Mouse (Mus musculus) liver, embryonic 13.5 days (tissue): ENCODE results near the gene Coro1c. TPM values are rescaled to one million over a fixed set of nuclear protein-coding genes. Genes with fewer than 3 reads are reported as not detected.

Source experiments
- ATAC-seq: fragments of 200-750 bp; cut with Nextera tagmentation; 2 replicates; pipeline ENCODE4 v1.8.0; 2017; ENCODE audit warnings: low read depth, mild to moderate bottlenecking, moderate number of reproducible peaks, moderate library complexity
- DNase-seq: peaks from one replicate; pipeline ENCODE4 v3.0.0; 2022
- H3K27ac ChIP-seq: fragments of 300-500 bp; sonication (generic); 2 replicates; pipeline ENCODE4 v1.5.1; 2015; ENCODE audit warnings: moderate library complexity, mild to moderate bottlenecking, inconsistent platforms
- H3K27me3 ChIP-seq: fragments of 300-500 bp; sonication (generic); 2 replicates; pipeline ENCODE4 v1.6.1; 2015; ENCODE audit warnings: mild to moderate bottlenecking, inconsistent platforms
- H3K36me3 ChIP-seq: fragments of 300-500 bp; sonication (generic); 2 replicates; pipeline ENCODE4 v1.6.1; 2015; ENCODE audit warnings: mild to moderate bottlenecking, inconsistent platforms
- H3K4me1 ChIP-seq: fragments of 300-500 bp; sonication (generic); replicated peaks from 2 replicates; pipeline ENCODE4 v1.6.1; 2015; ENCODE audit warnings: inconsistent platforms
- H3K4me2 ChIP-seq: fragments of 300-500 bp; sonication (generic); 2 replicates; pipeline ENCODE4 v1.6.1; 2015; ENCODE audit warnings: inconsistent platforms, mild to moderate bottlenecking, moderate library complexity
- H3K4me3 ChIP-seq: fragments of 300-500 bp; sonication (generic); replicated peaks from 2 replicates; pipeline ENCODE4 v1.5.1; 2015; ENCODE audit warnings: mild to moderate bottlenecking, inconsistent platforms
- H3K9ac ChIP-seq: fragments of 300-500 bp; sonication (generic); 2 replicates; pipeline ENCODE4 v1.6.1; 2015; ENCODE audit warnings: mild to moderate bottlenecking, inconsistent platforms
- H3K9me3 ChIP-seq: fragments of 300-500 bp; sonication (generic); replicated peaks from 2 replicates; pipeline ENCODE4 v1.6.1; 2016; ENCODE audit warnings: inconsistent platforms
- WGBS: fragments of 180-500 bp; shearing (Covaris S2); methylation state at CpG from one replicate; pipeline ENCODE4 v1.1.7; 2015; ENCODE audit not compliant: insufficient replicate concordance; 5-methylcytosine and 5-hydroxymethylcytosine counted together
- polyA plus RNA-seq: library from polyadenylated mRNA; unstranded; fragments of >200 nt; fragmentation: Nextera tagmentation; extraction: Ambion mirVana; gene quantifications from 2 replicates; pipeline ENCODE4 v1.2.1, GENCODE M21; 2015

Gene Coro1c
- polyA plus RNA-seq, 1 experiment from 2014 or later, result 48.0 TPM

DNA sequence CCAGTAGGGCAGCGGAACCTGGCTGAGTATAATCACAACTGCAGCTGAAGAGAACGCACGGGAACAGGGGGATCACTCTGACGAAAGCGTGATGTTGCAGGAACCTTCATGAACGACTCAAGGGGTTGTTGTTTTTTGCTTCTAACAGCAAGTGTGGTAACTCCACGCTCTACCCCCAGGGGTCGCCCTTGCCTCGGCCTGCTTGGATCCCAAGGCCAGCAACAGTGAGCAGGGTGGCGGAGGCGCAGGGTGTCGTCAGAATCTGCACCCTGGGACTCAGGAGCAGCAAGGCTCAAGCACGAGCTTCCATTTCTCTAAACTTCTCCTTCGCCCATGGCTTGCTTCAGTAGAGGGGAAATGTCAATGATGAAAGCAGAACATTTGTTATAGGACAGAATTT, 54.1 kb downstream of the Coro1c start:
- no peak overlapping the region for H3K27ac ChIP-seq
- H3K4me1 ChIP-seq, result peaks cover 45% of the 10 kb centered on the region

DNA sequence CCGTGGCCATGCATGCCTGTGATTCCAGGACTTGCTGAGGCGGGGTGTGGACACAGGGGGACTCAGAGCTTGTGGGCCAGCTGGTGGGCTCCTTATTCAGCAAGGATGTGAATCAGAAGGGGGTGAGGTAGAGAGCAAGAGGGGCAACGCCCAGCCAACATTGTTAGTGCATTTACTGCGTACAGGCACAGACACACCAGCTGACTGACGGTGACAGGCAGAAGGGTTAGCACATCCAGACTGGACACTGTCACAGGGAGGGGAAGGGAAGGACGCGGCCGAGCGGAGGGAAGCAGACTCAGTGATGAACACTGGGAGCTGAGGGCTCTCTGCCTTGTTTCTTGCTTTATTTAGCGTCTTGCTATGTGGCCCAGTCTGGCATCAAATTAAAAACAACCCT, 55.0 kb downstream of the Coro1c start:
- H3K27me3 ChIP-seq, result no peaks in the 10 kb centered on the region
- H3K27ac ChIP-seq, result no peak overlapping the region
- peaks cover 48% of the 10 kb centered on the region for H3K36me3 ChIP-seq
- no peak for DNase-seq
- no peak overlapping the region for H3K9ac ChIP-seq
- ATAC-seq, result no peak
- H3K4me1 ChIP-seq, result peaks cover 35% of the 10 kb centered on the region
- H3K4me3 ChIP-seq, result no peak overlapping the region
- no peaks in the 10 kb centered on the region for H3K9me3 ChIP-seq
- WGBS, result 85% methylated on average over 10 of the region's 10 CpGs
- no peak overlapping the region for H3K4me2 ChIP-seq

More for the DNA sequence above, 54.1 kb downstream of the Coro1c start:
- Histone ChIP-seq H3K4me2 (no peak overlapping the region), H3K36me3 (peaks cover 38% of the 10 kb centered on the region), H3K9ac (no peak overlapping the region), H3K4me3 (no peak overlapping the region), H3K27me3 (no peaks in the 10 kb centered on the region), H3K9me3 (no peaks in the 10 kb centered on the region)
- DNase-seq (peak; percentile 70), ATAC-seq (no peak)
- WGBS, result 31% methylated on average over 14 of the region's 14 CpGs

DNA sequence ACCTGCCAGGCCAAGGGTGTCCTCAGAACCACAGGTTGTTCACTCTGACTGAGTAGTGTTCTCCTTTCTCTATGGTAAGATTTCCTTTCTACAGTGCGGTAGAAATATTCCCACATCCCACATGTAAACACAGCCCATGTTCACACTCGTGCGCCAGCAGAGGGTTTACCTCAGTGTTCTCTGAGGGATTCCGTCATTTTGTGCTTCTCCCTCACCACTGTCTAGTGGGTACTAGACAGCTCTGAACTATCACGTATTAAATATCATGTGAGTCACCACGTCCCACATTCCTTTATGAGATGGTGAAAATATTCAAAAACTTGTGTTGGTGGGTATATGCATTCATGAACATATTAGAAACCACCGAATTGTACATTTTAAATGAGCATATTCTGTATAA, 56.1 kb downstream of the Coro1c start:
- WGBS, result 81% methylated on average over 7 of the region's 7 CpGs
- Histone ChIP-seq H3K4me2 (no peak overlapping the region), H3K27ac (no peak overlapping the region), H3K27me3 (no peaks in the 10 kb centered on the region), H3K9me3 (no peaks in the 10 kb centered on the region), H3K4me3 (no peak overlapping the region), H3K36me3 (peaks cover 56% of the 10 kb centered on the region), H3K4me1 (peaks cover 31% of the 10 kb centered on the region), H3K9ac (no peak overlapping the region)
- ATAC-seq (no peak), DNase-seq (no peak)

DNA sequence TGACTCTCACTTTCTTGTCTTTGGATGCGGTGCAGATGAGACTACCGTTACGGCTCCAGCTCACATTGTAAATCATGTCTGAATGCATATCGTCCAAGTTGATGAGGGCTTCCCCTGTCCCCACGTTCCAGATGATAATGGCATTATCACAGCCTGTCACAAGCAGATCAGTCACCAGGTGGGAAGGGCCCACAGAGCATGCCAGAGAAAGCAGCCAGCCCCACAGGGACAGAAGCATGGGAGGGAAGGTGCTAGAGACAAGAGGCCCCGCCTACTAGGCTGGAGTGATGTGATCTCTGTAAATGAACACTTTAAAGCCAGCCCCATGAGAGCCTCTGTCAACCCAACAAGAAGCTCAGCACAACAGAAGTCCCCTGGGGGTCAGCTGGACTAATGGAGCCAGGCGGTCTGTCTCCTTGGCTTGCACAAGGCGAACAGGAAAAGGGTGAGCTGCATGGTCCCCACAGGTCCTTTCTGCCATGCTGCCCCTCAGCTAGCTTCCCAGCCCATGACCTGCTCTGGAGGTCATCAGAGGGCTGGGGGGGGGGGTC, 57.8 kb downstream of the Coro1c start:
- DNase-seq (no peak), ATAC-seq (peak; percentile 37)
- Histone ChIP-seq H3K27me3 (no peaks in the 10 kb centered on the region), H3K4me1 (peaks cover 43% of the 10 kb centered on the region), H3K27ac (no peak overlapping the region), H3K4me2 (no peak overlapping the region), H3K9ac (no peak overlapping the region), H3K36me3 (peaks cover 70% of the 10 kb centered on the region), H3K9me3 (no peaks in the 10 kb centered on the region), H3K4me3 (no peak overlapping the region)
- 50% methylated on average over 8 of the region's 8 CpGs for WGBS

DNA sequence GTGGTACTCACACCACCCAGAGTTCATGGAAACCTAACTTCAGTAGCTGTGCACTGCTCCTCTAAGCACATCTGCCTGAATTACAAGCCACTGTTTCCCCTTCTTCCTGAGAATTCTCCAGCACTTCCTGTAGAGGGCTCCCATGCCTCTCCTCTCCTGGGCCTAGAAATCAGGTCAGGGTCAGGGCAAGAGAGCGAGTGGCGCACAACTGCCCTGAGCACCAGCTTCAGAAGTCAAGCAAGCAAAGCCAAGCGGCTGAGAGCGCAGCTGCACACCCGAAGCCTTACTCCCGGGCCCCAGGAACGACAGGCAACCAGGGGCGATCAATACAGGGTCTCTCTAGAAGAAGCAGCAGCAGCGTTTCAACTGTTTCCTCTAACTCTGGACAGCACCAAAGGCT, 60.9 kb downstream of the Coro1c start:
- Histone ChIP-seq H3K4me1 (peaks cover 40% of the 10 kb centered on the region), H3K4me3 (no peak overlapping the region), H3K4me2 (no peak overlapping the region), H3K9ac (peak overlapping the region; percentile 10; the same call in 1 of the 2 replicates), H3K27ac (peak overlapping the region; percentile 82), H3K36me3 (peaks cover 91% of the 10 kb centered on the region), H3K9me3 (no peaks in the 10 kb centered on the region), H3K27me3 (no peaks in the 10 kb centered on the region)
- WGBS, result 83% methylated on average over 9 of the region's 9 CpGs
- ATAC-seq (no peak), DNase-seq (no peak)

DNA sequence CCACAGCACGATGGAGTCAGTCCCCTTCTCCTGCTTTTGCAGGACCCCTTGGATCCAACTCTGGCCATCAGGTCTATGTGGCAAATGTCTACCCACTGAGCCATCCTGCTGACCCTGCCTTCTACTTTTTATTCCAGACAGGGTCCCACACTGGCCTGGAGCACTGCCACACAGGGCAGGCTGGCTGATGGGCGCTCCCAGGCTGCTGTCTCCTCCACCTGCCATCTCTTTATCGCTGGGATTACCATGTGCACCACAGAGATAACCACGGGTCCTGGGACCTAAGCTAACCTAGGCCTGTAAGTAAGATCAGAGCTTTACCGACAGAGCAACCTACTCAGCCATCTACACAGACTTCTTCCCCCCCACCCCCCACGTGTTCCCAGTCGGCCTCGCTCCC, 61.9 kb downstream of the Coro1c start:
- Histone ChIP-seq H3K27me3 (no peaks in the 10 kb centered on the region), H3K4me1 (peaks cover 49% of the 10 kb centered on the region), H3K4me2 (peak overlapping the region; percentile 52), H3K36me3 (peaks cover 91% of the 10 kb centered on the region), H3K9ac (peak overlapping the region; percentile 47), H3K27ac (peak overlapping the region; percentile 82), H3K9me3 (no peaks in the 10 kb centered on the region), H3K4me3 (peak overlapping the region; percentile 7; the same call in 1 of the 2 replicates)
- ATAC-seq, result peak; percentile 98
- WGBS, result 35% methylated on average over 8 of the region's 8 CpGs
- peak; percentile 80 for DNase-seq

DNA sequence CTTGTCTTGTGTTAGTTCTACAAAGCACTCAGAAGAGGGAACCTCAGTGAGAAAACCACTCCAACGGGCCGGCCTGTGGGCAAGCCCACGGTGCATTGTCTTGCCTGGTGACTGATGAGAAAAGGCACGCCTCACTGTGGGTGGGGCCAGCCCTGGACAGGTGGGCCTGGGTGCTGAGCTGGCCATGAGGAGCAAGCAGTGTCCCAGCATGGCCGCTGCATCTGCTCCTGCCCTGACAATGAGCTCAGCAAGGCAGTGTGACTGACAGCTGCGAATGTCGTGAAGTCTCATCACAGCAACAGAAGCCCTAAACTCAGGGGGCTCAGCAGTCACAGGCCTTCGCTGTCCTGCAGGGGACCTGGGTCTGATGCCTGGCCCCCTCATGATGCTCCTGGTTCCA, 62.9 kb downstream of the Coro1c start:
- H3K4me2 ChIP-seq, result no peak overlapping the region
- H3K9ac ChIP-seq, result no peak overlapping the region
- no peaks in the 10 kb centered on the region for H3K9me3 ChIP-seq
- H3K36me3 ChIP-seq, result peaks cover 86% of the 10 kb centered on the region
- 77% methylated on average over 8 of the region's 8 CpGs for WGBS
- no peaks in the 10 kb centered on the region for H3K27me3 ChIP-seq
- ATAC-seq (no peak), DNase-seq (no peak)
- H3K4me1 ChIP-seq, result peaks cover 44% of the 10 kb centered on the region
- peak overlapping the region; percentile 82 for H3K27ac ChIP-seq
- H3K4me3 ChIP-seq, result no peak overlapping the region

DNA sequence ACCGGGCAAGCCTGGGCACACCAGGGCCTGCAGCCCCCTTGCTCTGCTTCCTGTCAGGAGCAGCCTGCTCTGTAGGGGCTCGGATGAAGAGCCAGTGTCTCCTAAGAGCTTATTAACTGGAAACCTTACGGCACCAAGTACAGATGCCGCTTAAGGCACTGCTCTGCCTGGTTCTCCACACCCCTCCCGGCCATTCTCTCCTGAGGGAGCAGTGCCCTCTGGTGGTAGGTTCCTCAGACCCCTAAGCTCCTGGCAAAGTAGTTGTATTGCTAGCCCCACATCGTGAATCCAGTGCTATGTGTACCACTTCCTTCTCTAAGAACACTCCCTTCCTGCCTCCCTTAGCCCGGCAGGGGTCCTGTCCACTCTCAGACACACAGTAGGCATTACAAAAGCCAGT, 63.8 kb downstream of the Coro1c start:
- H3K4me3 ChIP-seq, result no peak overlapping the region
- peaks cover 77% of the 10 kb centered on the region for H3K36me3 ChIP-seq
- DNase-seq, result peak; percentile 42
- no peaks in the 10 kb centered on the region for H3K27me3 ChIP-seq
- no peak for ATAC-seq
- H3K27ac ChIP-seq, result 0 out of 2 replicates have a peak overlapping the region, but pooled peaks have one; percentile 19
- H3K4me1 ChIP-seq, result peaks cover 38% of the 10 kb centered on the region
- 56% methylated on average over 7 of the region's 7 CpGs for WGBS
- no peaks in the 10 kb centered on the region for H3K9me3 ChIP-seq
- no peak overlapping the region for H3K4me2 ChIP-seq
- no peak overlapping the region for H3K9ac ChIP-seq

DNA sequence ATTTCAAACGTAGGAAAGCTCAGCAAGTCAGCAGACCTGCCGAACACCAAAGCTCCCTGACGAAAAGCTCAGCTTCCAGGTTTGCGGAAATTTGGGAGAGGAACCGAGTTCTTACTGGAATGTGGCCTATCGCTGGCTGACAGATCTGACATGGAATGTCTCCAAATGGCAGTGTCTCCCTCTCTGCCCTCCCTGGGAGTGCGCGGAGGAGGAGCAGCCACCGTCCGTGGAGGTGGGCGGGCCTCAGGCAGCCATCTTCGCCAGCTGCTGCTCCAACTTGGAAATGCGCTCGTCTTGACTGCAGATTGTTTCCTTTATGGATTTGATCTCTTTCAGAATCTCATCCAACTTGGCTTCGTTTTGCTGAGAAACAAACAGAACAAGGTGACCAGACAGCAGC, 64.5 kb downstream of the Coro1c start:
- H3K36me3 ChIP-seq, result peaks cover 71% of the 10 kb centered on the region
- H3K9me3 ChIP-seq, result no peaks in the 10 kb centered on the region
- H3K4me1 ChIP-seq, result peaks cover 38% of the 10 kb centered on the region
- no peak overlapping the region for H3K9ac ChIP-seq
- no peak overlapping the region for H3K27ac ChIP-seq
- ATAC-seq, result no peak
- no peak overlapping the region for H3K4me2 ChIP-seq
- WGBS, result 82% methylated on average over 15 of the region's 15 CpGs
- no peaks in the 10 kb centered on the region for H3K27me3 ChIP-seq
- DNase-seq, result no peak
- no peak overlapping the region for H3K4me3 ChIP-seq

DNA sequence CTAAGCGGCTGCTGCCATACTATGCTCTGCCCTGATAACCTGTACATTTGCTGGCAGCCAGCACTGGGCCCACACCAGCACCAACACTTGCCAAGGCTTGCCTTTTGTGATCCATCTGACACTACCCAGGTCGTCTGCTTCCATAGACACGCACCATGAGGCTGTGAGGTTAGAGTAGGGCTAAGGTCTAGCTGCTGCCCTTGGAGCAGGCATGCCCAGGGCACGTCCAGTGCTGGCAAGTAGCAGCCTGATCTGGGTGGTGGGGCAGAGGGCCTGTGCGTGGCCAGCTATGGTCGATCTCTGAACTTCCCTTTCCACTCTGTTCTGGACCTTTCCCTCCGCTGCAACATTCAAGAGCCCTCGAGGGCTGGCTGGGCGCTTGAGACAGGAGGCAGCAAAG, 65.7 kb downstream of the Coro1c start:
- peaks cover 38% of the 10 kb centered on the region for H3K4me1 ChIP-seq
- 74% methylated on average over 9 of the region's 9 CpGs for WGBS
- no peak for DNase-seq
- H3K4me2 ChIP-seq, result no peak overlapping the region
- no peaks in the 10 kb centered on the region for H3K27me3 ChIP-seq
- H3K9me3 ChIP-seq, result no peaks in the 10 kb centered on the region
- no peak overlapping the region for H3K9ac ChIP-seq
- H3K4me3 ChIP-seq, result no peak overlapping the region
- H3K27ac ChIP-seq, result peak overlapping the region; percentile 29; the same call in 1 of the 2 replicates
- no peak for ATAC-seq
- peaks cover 59% of the 10 kb centered on the region for H3K36me3 ChIP-seq

DNA sequence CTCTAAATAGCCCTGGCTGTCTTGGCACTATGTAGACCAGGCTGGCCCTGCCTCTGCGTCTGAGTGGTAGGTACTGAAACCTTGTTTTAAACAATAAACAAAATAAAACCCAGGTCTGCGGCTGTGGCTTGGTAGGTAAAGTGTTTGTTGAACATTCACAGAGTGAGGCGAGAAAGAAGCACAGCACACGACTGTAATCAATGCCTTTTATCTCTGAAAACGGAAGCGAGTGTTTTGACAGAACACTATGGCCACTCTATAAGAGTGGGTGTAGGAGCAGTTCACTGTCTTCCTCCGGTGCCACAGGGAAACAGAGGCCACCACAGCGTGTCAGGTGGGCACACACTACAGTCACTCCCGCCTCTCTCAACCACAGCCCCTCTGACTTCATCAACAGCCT, 66.3 kb downstream of the Coro1c start:
- H3K4me1 ChIP-seq, result peaks cover 31% of the 10 kb centered on the region
- no peak overlapping the region for H3K4me3 ChIP-seq
- WGBS, result 60% methylated on average over 9 of the region's 9 CpGs
- H3K27me3 ChIP-seq, result no peaks in the 10 kb centered on the region
- ATAC-seq (no peak), DNase-seq (no peak)
- H3K36me3 ChIP-seq, result peaks cover 52% of the 10 kb centered on the region
- H3K9ac ChIP-seq, result no peak overlapping the region
- H3K4me2 ChIP-seq, result no peak overlapping the region
- H3K27ac ChIP-seq, result peak overlapping the region; percentile 27; the same call in 1 of the 2 replicates
- H3K9me3 ChIP-seq, result no peaks in the 10 kb centered on the region
